Comparison of ENCODE assay signal across 16 mouse cellular contexts in genomic region chr15:101160128-101160527, GRCm38 (mm10). TPM values are rescaled to one million over a fixed set of nuclear protein-coding genes. Genes with fewer than 3 reads are reported as not detected.
DNase-seq lines count a peak whose midpoint lies in the region; ATAC-seq and TF ChIP-seq lines count a peak whose summit lies in the region.
"Had no signal": no experiment of that assay in that cellular context is flagged by ENCODE, and none has a peak within 500 bp of the region (broad histone marks: within the 10 kb centered on the region; RNA-seq: fewer than 3 reads in every experiment).

No protein-coding gene starts in this region.

- ATAC-seq in embryonic facial prominence, embryonic 12.5 days (ENCODE audit: insufficient number of reproducible peaks, insufficient read depth, low FRiP score, low TSS enrichment), result no peak
- ATAC-seq in hindbrain, embryonic 13.5 days (ENCODE audit: low FRiP score), result no peak
- no peak for ATAC-seq in midbrain, embryonic 12.5 days (ENCODE audit: low FRiP score, low read depth)
- ATAC-seq in intestine, embryonic 16.5 days, result no peak

- 18% methylated on average over 1 of the region's 1 CpGs for WGBS in embryonic facial prominence, embryonic 12.5 days
- 37% methylated on average over 1 of the region's 1 CpGs for WGBS in hindbrain, embryonic 13.5 days
- WGBS in midbrain, embryonic 12.5 days, result 29% methylated on average over 1 of the region's 1 CpGs
- 27% methylated on average over 1 of the region's 1 CpGs for WGBS in intestine, embryonic 16.5 days

- no peaks in the 10 kb centered on the region; the same call in 1 of the 2 replicates for H3K79me2 ChIP-seq in MEL (ENCODE audit: control insufficient read depth, insufficient read depth, low read length, poor library complexity)

- DNase-seq in MEL (ENCODE audit: low read depth, low spot score), result peak; percentile 79
- DNase-seq in cerebellum, postnatal 36 days, result no peak
- DNase-seq in gastrocnemius, adult 8-10 months (ENCODE audit: low spot score in 2 of 2), result no peak
- DNase-seq: heart, postnatal 4 days; thymus, postnatal 25 days had no signal

- no peaks in the 10 kb centered on the region for H3K27me3 ChIP-seq in MEL (ENCODE audit: control insufficient read depth in 1 of 2, insufficient read depth in 2 of 2, low read length in 2 of 2)
- H3K27me3 ChIP-seq in embryonic facial prominence, embryonic 12.5 days, result no peaks in the 10 kb centered on the region; the same call in 1 of the 2 replicates
- H3K27me3 ChIP-seq in hindbrain, embryonic 13.5 days, result no peaks in the 10 kb centered on the region
- H3K27me3 ChIP-seq in midbrain, embryonic 12.5 days, result no peaks in the 10 kb centered on the region
- H3K27me3 ChIP-seq in intestine, embryonic 16.5 days (replicated peaks; ENCODE audit: control insufficient read depth, insufficient read depth, low read length), result no peaks in the 10 kb centered on the region
- H3K27me3 ChIP-seq: kidney, embryonic 15.5 days had no signal

- peak overlapping the region; percentile 79 for H3K27ac ChIP-seq in MEL (ENCODE audit: control insufficient read depth, low read depth, low read length)
- no peak overlapping the region; the same call in 1 of the 2 replicates for H3K27ac ChIP-seq in embryonic facial prominence, embryonic 12.5 days
- H3K27ac ChIP-seq in hindbrain, embryonic 13.5 days, result peak overlapping the region; percentile 66
- H3K27ac ChIP-seq in midbrain, embryonic 12.5 days (replicated peaks), result peak overlapping the region; percentile 84
- no peak overlapping the region for H3K27ac ChIP-seq in intestine, embryonic 16.5 days (ENCODE audit: low read length)
- H3K27ac ChIP-seq: heart, embryonic 10.5 days; kidney, embryonic 15.5 days had no signal

- no peaks in the 10 kb centered on the region for H3K9me3 ChIP-seq in MEL (replicated peaks; ENCODE audit: insufficient read depth, low read length)
- no peaks in the 10 kb centered on the region for H3K9me3 ChIP-seq in embryonic facial prominence, embryonic 12.5 days
- H3K9me3 ChIP-seq in hindbrain, embryonic 13.5 days, result peaks cover 9% of the 10 kb centered on the region; the same call in 1 of the 2 replicates
- H3K9me3 ChIP-seq in midbrain, embryonic 12.5 days, result 0 out of 2 replicates have a peak, but pooled peaks cover 6% of the 10 kb centered on the region
- no peaks in the 10 kb centered on the region for H3K9me3 ChIP-seq in intestine, embryonic 16.5 days (ENCODE audit: control insufficient read depth, low read length)
- H3K9me3 ChIP-seq: kidney, embryonic 15.5 days had no signal

- no peak for TF ChIP-seq CTCF in MEL (IDR thresholded peaks at IDR 0.05 in 2 of 3, conservative IDR thresholded peaks at IDR 0.05 in 1 of 3; ENCODE audit: control insufficient read depth in 1 of 3, insufficient read depth in 1 of 3, low read depth in 2 of 3, low read length in 3 of 3, poor library complexity in 1 of 3, severe bottlenecking in 1 of 3)

- 0 out of 4 replicates have a peak, but pooled peaks of 1 of the 2 experiments have one; percentile 18 for TF ChIP-seq POLR2A in MEL (IDR thresholded peaks at IDR 0.05; ENCODE audit: control insufficient read depth in 1 of 2, insufficient read depth in 1 of 2, low read depth in 1 of 2, low read length in 2 of 2, poor library complexity in 1 of 2)

- no peak for TF ChIP-seq RAD21 in MEL (IDR thresholded peaks at IDR 0.05; ENCODE audit: low read depth, low read length)

- TF ChIP-seq EP300 in MEL (IDR thresholded peaks at IDR 0.05; ENCODE audit: low read depth in 1 of 2, low read length in 2 of 2), result peak in 1 of 2 experiments; percentile 44; a peak in 1 of 4 replicates

- peaks cover 26 to 28% of the 10 kb centered on the region in 2 experiments for H3K4me1 ChIP-seq in MEL (ENCODE audit: control insufficient read depth in 1 of 2, insufficient read depth in 2 of 2, low read length in 2 of 2)
- peaks cover 42% of the 10 kb centered on the region for H3K4me1 ChIP-seq in embryonic facial prominence, embryonic 12.5 days
- H3K4me1 ChIP-seq in hindbrain, embryonic 13.5 days (replicated peaks), result peaks cover 45% of the 10 kb centered on the region
- peaks cover 40% of the 10 kb centered on the region for H3K4me1 ChIP-seq in midbrain, embryonic 12.5 days
- H3K4me1 ChIP-seq in intestine, embryonic 16.5 days (ENCODE audit: control insufficient read depth, insufficient read depth, low read length), result peaks cover 43% of the 10 kb centered on the region

- H3K4me3 ChIP-seq in MEL (ENCODE audit: control insufficient read depth in 1 of 2, insufficient read depth in 1 of 2, low read depth in 2 of 2, low read length in 2 of 2), result peak overlapping the region; percentile 52 to 63
- H3K4me3 ChIP-seq in embryonic facial prominence, embryonic 12.5 days, result no peak overlapping the region
- H3K4me3 ChIP-seq in hindbrain, embryonic 13.5 days, result no peak overlapping the region
- peak overlapping the region; percentile 18; the same call in 1 of the 2 replicates for H3K4me3 ChIP-seq in midbrain, embryonic 12.5 days
- no peak overlapping the region for H3K4me3 ChIP-seq in intestine, embryonic 16.5 days (ENCODE audit: low read length)
- H3K4me3 ChIP-seq: heart, embryonic 10.5 days; kidney, embryonic 15.5 days had no signal

- peak overlapping the region; percentile 37 for H3K4me2 ChIP-seq in embryonic facial prominence, embryonic 12.5 days (replicated peaks)
- H3K4me2 ChIP-seq in hindbrain, embryonic 13.5 days, result 0 out of 2 replicates have a peak overlapping the region, but pooled peaks have one; percentile 17
- peak overlapping the region; percentile 38 for H3K4me2 ChIP-seq in midbrain, embryonic 12.5 days (replicated peaks)
- no peak overlapping the region for H3K4me2 ChIP-seq in intestine, embryonic 16.5 days (ENCODE audit: low read depth, low read length)
- H3K4me2 ChIP-seq: kidney, embryonic 15.5 days had no signal

- H3K36me3 ChIP-seq in MEL (ENCODE audit: control insufficient read depth in 1 of 2, insufficient read depth in 2 of 2, low read length in 2 of 2), result peaks cover 0 to 27% of the 10 kb centered on the region in 2 experiments; a peak in 2 of 4 replicates
- H3K36me3 ChIP-seq in embryonic facial prominence, embryonic 12.5 days, result no peaks in the 10 kb centered on the region
- H3K36me3 ChIP-seq in hindbrain, embryonic 13.5 days, result no peaks in the 10 kb centered on the region
- no peaks in the 10 kb centered on the region for H3K36me3 ChIP-seq in midbrain, embryonic 12.5 days
- H3K36me3 ChIP-seq in intestine, embryonic 16.5 days (ENCODE audit: control insufficient read depth, insufficient read depth, low read length), result no peaks in the 10 kb centered on the region
- H3K36me3 ChIP-seq: heart, embryonic 10.5 days; kidney, embryonic 15.5 days had no signal

- peak overlapping the region; percentile 63 for H3K9ac ChIP-seq in MEL (ENCODE audit: control insufficient read depth, low read depth, low read length, poor library complexity, severe bottlenecking)
- no peak overlapping the region for H3K9ac ChIP-seq in embryonic facial prominence, embryonic 12.5 days
- no peak overlapping the region for H3K9ac ChIP-seq in hindbrain, embryonic 13.5 days
- H3K9ac ChIP-seq in midbrain, embryonic 12.5 days (replicated peaks), result no peak overlapping the region
- no peak overlapping the region for H3K9ac ChIP-seq in intestine, embryonic 16.5 days (ENCODE audit: low read depth, low read length)
- H3K9ac ChIP-seq: kidney, embryonic 15.5 days had no signal

TF ChIP-seq in MEL, 35 proteins besides CTCF, POLR2A, EP300 and RAD21 (continues in another document):
- TF ChIP-seq NELFE (IDR thresholded peaks at IDR 0.05; ENCODE audit: low read depth, low read length) (no peak), ZC3H11A (IDR thresholded peaks at IDR 0.05; ENCODE audit: low read depth, low read length) (no peak), RCOR1 (IDR thresholded peaks at IDR 0.05; ENCODE audit: low read depth, low read length) (0 out of 2 replicates have a peak, but pooled peaks have one; percentile 1), E2F4 (IDR thresholded peaks at IDR 0.05; ENCODE audit: borderline replicate concordance, low read depth, low read length) (no peak), GABPA (IDR thresholded peaks at IDR 0.05; ENCODE audit: low read depth, low read length) (no peak), TCF12 (IDR thresholded peaks at IDR 0.05; ENCODE audit: low read depth, low read length) (no peak), GATA1 (IDR thresholded peaks at IDR 0.05; ENCODE audit: low read depth, low read length) (no peak)

RNA-seq across cellular contexts. Expression of gene Acvr1b, which starts 13.7 kb away (rescaled TPM):
- total RNA-seq in MEL (2012; rRNA removed), result 9.7 and 10.4 TPM in 2 replicates
- polyA plus RNA-seq in MEL (2012; ENCODE audit: insufficient read depth in 1 of 2, insufficient read length in 2 of 2, low read depth in 1 of 2, low replicate concordance in 2 of 2, missing spikeins in 1 of 2), result 10 to 100 TPM in 1 of 2 experiments, not detected in 1; 13.2 TPM
- 7.5 and 8.2 TPM in 2 replicates for polyA plus RNA-seq in embryonic facial prominence, embryonic 12.5 days (2016; fragmentation: Nextera tagmentation; extraction: Ambion mirVana)
- polyA plus RNA-seq in hindbrain, embryonic 13.5 days (2015; fragmentation: Nextera tagmentation; extraction: Ambion mirVana), result 19.6 and 20.5 TPM in 2 replicates
- polyA plus RNA-seq in midbrain, embryonic 12.5 days (2016; fragmentation: Nextera tagmentation; extraction: Ambion mirVana), result 12.6 and 14.8 TPM in 2 replicates
- 10 to 100 TPM; 33.0 to 44.0 (median 39.4) TPM for total RNA-seq in gastrocnemius, adult 8-10 months (2022)
- 10.4 and 11.0 TPM in 2 replicates for polyA plus RNA-seq in intestine, embryonic 16.5 days (2015; fragmentation: Nextera tagmentation; extraction: Ambion mirVana)

RNA-seq across cellular contexts. Expression of gene Acvrl1, which starts 31.8 kb away (rescaled TPM):
- 0.08 TPM in 1 of 2 replicates, not detected in the other for total RNA-seq in MEL (2012; rRNA removed)
- polyA plus RNA-seq in MEL (2012; ENCODE audit: insufficient read depth in 1 of 2, insufficient read length in 2 of 2, low read depth in 1 of 2, low replicate concordance in 2 of 2, missing spikeins in 1 of 2), result under 1 TPM in 1 of 2 experiments, not detected in 1; 0.18 TPM
- polyA plus RNA-seq in embryonic facial prominence, embryonic 12.5 days (2016; fragmentation: Nextera tagmentation; extraction: Ambion mirVana), result 10.8 and 11.3 TPM in 2 replicates
- polyA plus RNA-seq in hindbrain, embryonic 13.5 days (2015; fragmentation: Nextera tagmentation; extraction: Ambion mirVana), result 7.9 and 8.6 TPM in 2 replicates
- 8.0 and 10.7 TPM in 2 replicates for polyA plus RNA-seq in midbrain, embryonic 12.5 days (2016; fragmentation: Nextera tagmentation; extraction: Ambion mirVana)
- 1 to 10 TPM; 6.6 to 9.5 (median 7.6) TPM for total RNA-seq in gastrocnemius, adult 8-10 months (2022)
- polyA plus RNA-seq in intestine, embryonic 16.5 days (2015; fragmentation: Nextera tagmentation; extraction: Ambion mirVana), result 31.2 and 31.9 TPM in 2 replicates

RNA-seq across cellular contexts. Expression of gene Ankrd33, which starts 44.6 kb away (rescaled TPM):
- not detected in 2 replicates for total RNA-seq in MEL (2012; rRNA removed)
- polyA plus RNA-seq in MEL (2012; ENCODE audit: insufficient read depth in 1 of 2, insufficient read length in 2 of 2, low read depth in 1 of 2, low replicate concordance in 2 of 2, missing spikeins in 1 of 2), result not detected
- polyA plus RNA-seq in embryonic facial prominence, embryonic 12.5 days (2016; fragmentation: Nextera tagmentation; extraction: Ambion mirVana), result not detected in 2 replicates
- polyA plus RNA-seq in hindbrain, embryonic 13.5 days (2015; fragmentation: Nextera tagmentation; extraction: Ambion mirVana), result not detected in 2 replicates
- not detected in 2 replicates for polyA plus RNA-seq in midbrain, embryonic 12.5 days (2016; fragmentation: Nextera tagmentation; extraction: Ambion mirVana)
- total RNA-seq in gastrocnemius, adult 8-10 months (2022), result not detected
- polyA plus RNA-seq in intestine, embryonic 16.5 days (2015; fragmentation: Nextera tagmentation; extraction: Ambion mirVana), result not detected in 2 replicates
- total RNA-seq: common myeloid progenitor, adult 5-6 weeks; gastrocnemius, adult 18-20 months; heart, postnatal 4 days had no signal
- polyA plus RNA-seq: heart, embryonic 10.5 days; kidney, embryonic 15.5 days; limb, embryonic 14.5 days; lung, embryonic 16.5 days; stomach, embryonic 14.5 days had no signal

Comparison
In these comparisons a context has a peak if more than half of its experiments do, and no peak if none do; other contexts are left out.
1. H3K27ac ChIP-seq: peak in MEL (single experiment), hindbrain, embryonic 13.5 days (single experiment) and midbrain, embryonic 12.5 days (single experiment); none in embryonic facial prominence, embryonic 12.5 days (single experiment) and intestine, embryonic 16.5 days (single experiment).
2. H3K4me3 ChIP-seq: peak in MEL (2 of 2) and midbrain, embryonic 12.5 days (single experiment); none in embryonic facial prominence, embryonic 12.5 days (single experiment), hindbrain, embryonic 13.5 days (single experiment) and intestine, embryonic 16.5 days (single experiment).